Mouse (Mus musculus): ENCODE results near the gene Akap14. TPM values are rescaled to one million over a fixed set of nuclear protein-coding genes. Genes with fewer than 3 reads are reported as not detected.
"Not testable (repeated sequence)": the region's sequence is repeated elsewhere in the genome, so short reads cannot be mapped to it uniquely, and the experiment has no call there.

The Akap14 gene
- total RNA-seq, 1 experiment, result not detected

DNA sequence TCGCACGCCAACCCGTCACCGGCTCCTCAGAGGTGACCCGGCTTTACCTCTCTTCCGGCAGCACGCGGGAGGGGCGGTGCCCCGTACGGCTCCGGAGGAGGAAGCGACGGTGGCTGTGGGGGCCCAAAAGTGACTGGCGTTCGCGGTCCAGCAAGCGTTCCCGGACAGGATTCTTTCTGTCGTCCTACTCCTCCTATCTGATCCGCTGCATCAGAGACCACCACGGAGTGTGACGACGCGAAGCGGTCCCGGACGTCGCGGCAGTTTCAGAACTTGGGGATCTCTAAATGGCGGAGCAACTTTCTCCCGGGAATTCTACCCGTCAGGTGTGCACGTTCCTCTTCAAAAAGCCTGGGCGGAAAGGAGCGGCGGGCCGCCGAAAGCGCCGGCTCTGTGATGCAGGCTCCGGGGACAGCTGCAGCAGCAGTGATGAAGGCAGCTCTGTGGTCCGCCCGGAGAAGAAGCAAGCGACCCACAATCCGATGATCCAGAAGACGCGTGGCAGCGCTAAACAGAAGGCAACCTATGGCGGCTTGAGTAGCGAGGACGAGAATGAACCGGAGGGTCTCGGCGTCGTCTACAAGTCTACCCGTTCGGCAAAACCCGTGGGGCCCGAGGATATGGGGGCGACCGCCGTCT, 22.6 kb upstream of the Akap14 start, which contains the start of the genes Ndufa1 and Rnf113a1:
TSS of gene Ndufa1 (minus strand) at position 59 of the 639 bp plus-strand sequence.
TSS of gene Rnf113a1 (plus strand) at position 141 of the 639 bp plus-strand sequence.
- H3K9ac ChIP-seq (ENCODE audit: insufficient read depth, low read depth, low read length, poor library complexity, severe bottlenecking), result peak within 1 kb of the TSS; percentile 72
- no peaks in the 10 kb centered on the region for H3K4me1 ChIP-seq (ENCODE audit: control insufficient read depth in 2 of 2, insufficient read depth in 2 of 2, low read length in 2 of 2, poor library complexity in 1 of 2)
- H3K36me3 ChIP-seq (ENCODE audit: control insufficient read depth, insufficient read depth, low read length, poor library complexity, severe bottlenecking), result no peaks in the 10 kb centered on the region
- TF ChIP-seq CHD2 (IDR thresholded peaks at IDR 0.05; ENCODE audit: low read depth, low read length) (no peak), ZC3H11A (IDR thresholded peaks at IDR 0.05; ENCODE audit: borderline replicate concordance, low read depth, low read length) (no peak), HCFC1 (IDR thresholded peaks at IDR 0.05; ENCODE audit: borderline replicate concordance, insufficient read depth, low read length) (0 out of 2 replicates have a peak, but pooled peaks have one; percentile 32), ZNF384 (IDR thresholded peaks at IDR 0.05; ENCODE audit: low read depth, low read length) (no peak), MAFK (IDR thresholded peaks at IDR 0.05; ENCODE audit: insufficient read depth, low read depth, low read length) (no peak)
- in situ Hi-C loops (cut with MboI; ENCODE audit: low sequenced_read_pairs in 2 of 2, unreplicated experiment in 2 of 2), result no loop called here
- H3K4me3 ChIP-seq (ENCODE audit: insufficient read depth in 1 of 2, low read depth in 1 of 2, low read length in 2 of 2, poor library complexity in 1 of 2, severe bottlenecking in 1 of 2), result peak within 1 kb of the TSS; percentile 81 to 84
- DNase-seq (ENCODE audit: low read depth, low spot score), result peak; percentile 46
- H3K27ac ChIP-seq (ENCODE audit: insufficient read depth, low read depth, low read length, poor library complexity, severe bottlenecking), result no peak within 1 kb of the TSS
- H3K9me3 ChIP-seq (ENCODE audit: control insufficient read depth, insufficient read depth, low read depth, low read length), result no peaks in the 10 kb centered on the region

GRCm38 (mm10) chrX:37190755-37191104, 22.1 kb upstream of the Akap14 start:
- no peaks in the 10 kb centered on the region for H3K36me3 ChIP-seq (ENCODE audit: control insufficient read depth, insufficient read depth, low read length, poor library complexity, severe bottlenecking)
- H3K9me3 ChIP-seq (ENCODE audit: control insufficient read depth, insufficient read depth, low read depth, low read length), result no peaks in the 10 kb centered on the region
- peak overlapping the region; percentile 72 for H3K9ac ChIP-seq (ENCODE audit: insufficient read depth, low read depth, low read length, poor library complexity, severe bottlenecking)
- DNase-seq (ENCODE audit: low read depth, low spot score), result no peak
- peak overlapping the region; percentile 81 to 84 for H3K4me3 ChIP-seq (ENCODE audit: insufficient read depth in 1 of 2, low read depth in 1 of 2, low read length in 2 of 2, poor library complexity in 1 of 2, severe bottlenecking in 1 of 2)
- no peaks in the 10 kb centered on the region for H3K4me1 ChIP-seq (ENCODE audit: control insufficient read depth in 2 of 2, insufficient read depth in 2 of 2, low read length in 2 of 2, poor library complexity in 1 of 2)
- TF ChIP-seq HCFC1 (IDR thresholded peaks at IDR 0.05; ENCODE audit: borderline replicate concordance, insufficient read depth, low read length) (no peak), ZC3H11A (IDR thresholded peaks at IDR 0.05; ENCODE audit: borderline replicate concordance, low read depth, low read length) (no peak), ZNF384 (IDR thresholded peaks at IDR 0.05; ENCODE audit: low read depth, low read length) (no peak), MAFK (IDR thresholded peaks at IDR 0.05; ENCODE audit: insufficient read depth, low read depth, low read length) (no peak), CHD2 (IDR thresholded peaks at IDR 0.05; ENCODE audit: low read depth, low read length) (no peak)
- no peak overlapping the region for H3K27ac ChIP-seq (ENCODE audit: insufficient read depth, low read depth, low read length, poor library complexity, severe bottlenecking)
- in situ Hi-C loops (cut with MboI; ENCODE audit: low sequenced_read_pairs in 2 of 2, unreplicated experiment in 2 of 2), result no loop called here

GRCm38 (mm10) chrX:37184401-37184800, 15.8 kb upstream of the Akap14 start:
- in situ Hi-C loops (cut with MboI; ENCODE audit: low sequenced_read_pairs in 2 of 2, unreplicated experiment in 2 of 2); H3K9me3 ChIP-seq (ENCODE audit: control insufficient read depth, insufficient read depth, low read depth, low read length); H3K36me3 ChIP-seq (ENCODE audit: control insufficient read depth, insufficient read depth, low read length, poor library complexity, severe bottlenecking); H3K4me1 ChIP-seq (ENCODE audit: control insufficient read depth in 2 of 2, insufficient read depth in 2 of 2, low read length in 2 of 2, poor library complexity in 1 of 2); H3K4me3 ChIP-seq (ENCODE audit: insufficient read depth in 1 of 2, low read depth in 1 of 2, low read length in 2 of 2, poor library complexity in 1 of 2, severe bottlenecking in 1 of 2); DNase-seq (ENCODE audit: low read depth, low spot score); H3K27ac ChIP-seq (ENCODE audit: insufficient read depth, low read depth, low read length, poor library complexity, severe bottlenecking); H3K9ac ChIP-seq (ENCODE audit: insufficient read depth, low read depth, low read length, poor library complexity, severe bottlenecking): not testable (repeated sequence)

DNA sequence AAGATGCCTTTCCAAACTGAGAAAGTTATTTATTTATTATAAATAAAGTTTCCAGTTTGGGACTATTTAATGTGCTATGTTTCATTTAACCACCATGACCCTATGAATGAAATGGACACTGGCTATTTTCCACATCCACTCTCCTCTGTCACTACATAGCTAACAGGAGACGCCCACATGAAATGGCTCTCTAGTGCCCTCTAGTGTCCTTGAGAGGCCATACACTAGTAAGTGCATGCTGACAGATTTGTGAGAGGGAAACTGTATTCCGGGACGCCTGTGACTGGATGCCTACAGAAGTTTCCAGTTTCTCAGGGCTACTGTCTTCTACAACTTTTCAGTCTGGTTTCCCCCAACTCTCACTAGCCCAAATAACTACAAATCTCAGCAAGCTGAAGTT, 1.6 kb downstream of the Akap14 start:
- no peak overlapping the region for H3K9ac ChIP-seq (ENCODE audit: insufficient read depth, low read depth, low read length, poor library complexity, severe bottlenecking)
- no peak for DNase-seq (ENCODE audit: low read depth, low spot score)
- H3K36me3 ChIP-seq (ENCODE audit: control insufficient read depth, insufficient read depth, low read length, poor library complexity, severe bottlenecking), result no peaks in the 10 kb centered on the region
- TF ChIP-seq ZC3H11A (IDR thresholded peaks at IDR 0.05; ENCODE audit: borderline replicate concordance, low read depth, low read length), result no peak
- no peak for TF ChIP-seq CHD2 (IDR thresholded peaks at IDR 0.05; ENCODE audit: low read depth, low read length)
- no peak for TF ChIP-seq ZNF384 (IDR thresholded peaks at IDR 0.05; ENCODE audit: low read depth, low read length)
- TF ChIP-seq MAFK (IDR thresholded peaks at IDR 0.05; ENCODE audit: insufficient read depth, low read depth, low read length), result no peak
- TF ChIP-seq HCFC1 (IDR thresholded peaks at IDR 0.05; ENCODE audit: borderline replicate concordance, insufficient read depth, low read length), result no peak
- peaks cover 0 to 3% of the 10 kb centered on the region in 2 experiments; a peak in 1 of 4 replicates for H3K4me1 ChIP-seq (ENCODE audit: control insufficient read depth in 2 of 2, insufficient read depth in 2 of 2, low read length in 2 of 2, poor library complexity in 1 of 2)
- H3K9me3 ChIP-seq (ENCODE audit: control insufficient read depth, insufficient read depth, low read depth, low read length), result no peaks in the 10 kb centered on the region
- H3K27ac ChIP-seq (ENCODE audit: insufficient read depth, low read depth, low read length, poor library complexity, severe bottlenecking), result no peak overlapping the region
- no peak overlapping the region for H3K4me3 ChIP-seq (ENCODE audit: insufficient read depth in 1 of 2, low read depth in 1 of 2, low read length in 2 of 2, poor library complexity in 1 of 2, severe bottlenecking in 1 of 2)
- in situ Hi-C loops (cut with MboI; ENCODE audit: low sequenced_read_pairs in 2 of 2, unreplicated experiment in 2 of 2), result no loop called here

GRCm38 (mm10) chrX:37163115-37163514, 5.5 kb downstream of the Akap14 start:
- Histone ChIP-seq H3K9me3 (ENCODE audit: control insufficient read depth, insufficient read depth, low read depth, low read length) (no peaks in the 10 kb centered on the region), H3K4me1 (ENCODE audit: control insufficient read depth in 2 of 2, insufficient read depth in 2 of 2, low read length in 2 of 2, poor library complexity in 1 of 2) (peaks cover 0 to 3% of the 10 kb centered on the region in 2 experiments; a peak in 1 of 4 replicates), H3K9ac (ENCODE audit: insufficient read depth, low read depth, low read length, poor library complexity, severe bottlenecking) (no peak overlapping the region), H3K4me3 (ENCODE audit: insufficient read depth in 1 of 2, low read depth in 1 of 2, low read length in 2 of 2, poor library complexity in 1 of 2, severe bottlenecking in 1 of 2) (peak overlapping the region in 1 of 2 experiments; percentile 33; a peak in 1 of 4 replicates), H3K27ac (ENCODE audit: insufficient read depth, low read depth, low read length, poor library complexity, severe bottlenecking) (no peak overlapping the region), H3K36me3 (ENCODE audit: control insufficient read depth, insufficient read depth, low read length, poor library complexity, severe bottlenecking) (no peaks in the 10 kb centered on the region)
- no peak for DNase-seq (ENCODE audit: low read depth, low spot score)
- TF ChIP-seq CHD2 (IDR thresholded peaks at IDR 0.05; ENCODE audit: low read depth, low read length) (no peak), ZC3H11A (IDR thresholded peaks at IDR 0.05; ENCODE audit: borderline replicate concordance, low read depth, low read length) (no peak), MAFK (IDR thresholded peaks at IDR 0.05; ENCODE audit: insufficient read depth, low read depth, low read length) (no peak), ZNF384 (IDR thresholded peaks at IDR 0.05; ENCODE audit: low read depth, low read length) (no peak), HCFC1 (IDR thresholded peaks at IDR 0.05; ENCODE audit: borderline replicate concordance, insufficient read depth, low read length) (no peak)
- in situ Hi-C loops (cut with MboI; ENCODE audit: low sequenced_read_pairs in 2 of 2, unreplicated experiment in 2 of 2), result no loop called here

All from ES-E14 (cell line).